Mouse (Mus musculus) G1E (cell line): ENCODE results near the gene Ywhaq. TPM values are rescaled to one million over a fixed set of nuclear protein-coding genes. Genes with fewer than 3 reads are reported as not detected.

Experiments
- ATAC-seq: 2 replicates; pipeline ENCODE4 v1.8.0; 2016; ENCODE audit warnings: mild to moderate bottlenecking; ENCODE audit not compliant: insufficient number of reproducible peaks, poor library complexity, low FRiP score, severe bottlenecking; ENCODE audit errors: extremely low read depth
- DNase-seq: peaks from one replicate; pipeline ENCODE4 v3.0.0; 2012; ENCODE audit warnings: low spot score
- H3K27me3 ChIP-seq: 2 replicates; pipeline ENCODE4 v1.6.1; 2012; ENCODE audit warnings: mild to moderate bottlenecking, low read length, inconsistent platforms; ENCODE audit not compliant: insufficient read depth
- H3K36me3 ChIP-seq: replicated peaks from 2 replicates; pipeline ENCODE3; 2012; ENCODE audit warnings: mild to moderate bottlenecking, inconsistent platforms
- H3K4me1 ChIP-seq: 2 replicates; pipeline ENCODE4 v1.6.1; 2012; ENCODE audit warnings: low read depth, low read length, inconsistent platforms, mixed read lengths; ENCODE audit not compliant: insufficient read depth
- H3K4me3 ChIP-seq: 2 replicates; pipeline ENCODE4 v1.5.1; 2012; ENCODE audit warnings: low read depth, mild to moderate bottlenecking, inconsistent platforms, low read length, moderate library complexity, mixed read lengths
- H3K9me3 ChIP-seq: replicated peaks from 2 replicates; pipeline ENCODE4 v1.6.1; 2012; ENCODE audit warnings: inconsistent platforms
- CTCF ChIP-seq: IDR thresholded peaks from 2 replicates; pipeline ENCODE4 v1.5.1; 2012; ENCODE audit warnings: low read depth, low read length, inconsistent platforms, mixed read lengths
- GATA1 ChIP-seq: IDR thresholded peaks from 2 replicates; pipeline ENCODE4 v1.6.1; 2012; ENCODE audit warnings: borderline replicate concordance, low read length, inconsistent platforms, mixed read lengths
- GATA2 ChIP-seq: IDR thresholded peaks from 2 replicates; pipeline ENCODE4 v1.6.1; 2012; ENCODE audit warnings: low read depth, low read length, inconsistent platforms, borderline replicate concordance
- POLR2AphosphoS5 ChIP-seq: IDR thresholded peaks from 2 replicates; pipeline ENCODE4 v1.6.1; 2012; ENCODE audit warnings: low read depth, low read length, inconsistent platforms; ENCODE audit not compliant: insufficient replicate concordance
- TAL1 ChIP-seq: conservative IDR thresholded peaks from 2 replicates; pipeline ENCODE4 v1.6.1; 2012; ENCODE audit warnings: low read depth, low read length, inconsistent platforms, mixed read lengths
- polyA plus RNA-seq: library from polyadenylated mRNA; stranded (reverse); fragments of >175 nt; gene quantifications from 2 replicates; pipeline ENCODE4 v1.2.3, GENCODE M21; 2012
- total RNA-seq, 2 experiments: library from RNA; stranded (forward) in 1 of 2; stranded (reverse) in 1 of 2; fragments of 200-1000 nt in 1 of 2; fragments of >200 nt in 1 of 2; fragmentation: Nextera tagmentation in 1 of 2; gene quantifications; 2 replicates each; pipeline ENCODE4 v1.2.3; 2014 to 2017

Gene Ywhaq
- total and polyA plus RNA-seq, 3 experiments, result 97.6 to 158 (median 157) TPM

DNA sequence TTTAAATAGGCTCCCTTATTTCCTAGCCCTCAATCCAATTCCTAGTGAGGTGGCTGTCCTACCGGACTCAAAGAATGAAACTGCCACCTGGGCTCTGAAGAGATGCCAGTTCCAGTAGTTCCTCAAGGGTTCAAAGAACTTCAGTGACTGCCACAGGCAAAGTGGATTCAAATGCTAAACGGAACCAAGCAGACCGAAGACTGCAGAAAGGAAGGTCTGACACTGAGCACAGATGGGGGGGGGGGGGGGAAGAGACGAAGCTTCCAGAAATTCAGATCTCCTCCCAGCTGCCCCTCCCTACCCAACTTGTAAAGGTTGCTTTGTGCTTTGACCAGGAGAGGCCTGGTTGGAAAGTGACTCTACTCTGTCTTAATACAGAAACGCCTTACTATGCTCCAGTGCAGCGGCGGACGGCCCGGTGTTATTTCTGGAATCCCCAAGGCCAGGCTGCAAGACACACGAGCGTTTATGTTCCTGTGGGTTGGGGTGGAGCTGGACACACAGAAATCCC is 1.2 kb upstream of the Ywhaq start:
- peaks cover 19% of the 10 kb centered on the region for H3K4me1 ChIP-seq
- no peak for TF ChIP-seq POLR2AphosphoS5
- TF ChIP-seq TAL1, result no peak
- TF ChIP-seq GATA1, result no peak
- TF ChIP-seq CTCF, result no peak
- no peak for TF ChIP-seq GATA2
- ATAC-seq (no peak), DNase-seq (no peak)
- no peaks in the 10 kb centered on the region for H3K9me3 ChIP-seq
- no peaks in the 10 kb centered on the region for H3K27me3 ChIP-seq
- H3K4me3 ChIP-seq, result no peak overlapping the region; the same call in 1 of the 2 replicates
- H3K36me3 ChIP-seq, result peaks cover 14% of the 10 kb centered on the region

DNA sequence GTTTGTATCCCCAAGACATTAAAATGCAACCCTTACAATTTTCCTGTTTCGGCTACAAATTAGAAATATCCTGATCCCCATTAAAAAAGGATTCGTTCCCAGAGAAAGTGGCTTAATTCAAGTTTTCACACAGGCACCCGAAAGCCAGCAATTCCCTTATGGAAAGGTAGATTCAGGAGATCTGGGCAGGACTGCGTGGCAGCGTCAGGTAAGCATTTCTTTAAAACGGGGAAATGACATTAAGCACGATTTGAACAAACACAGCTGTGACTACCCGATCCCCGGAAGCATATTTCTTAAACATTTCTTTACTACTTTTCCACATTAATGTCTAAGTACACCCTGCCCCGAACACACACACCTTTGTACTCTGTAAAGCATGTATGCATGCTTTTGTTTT is 646 bp upstream of the Ywhaq start:
- no peak for ATAC-seq
- 0 out of 2 replicates have a peak, but pooled peaks cover 2% of the 10 kb centered on the region for H3K9me3 ChIP-seq
- H3K27me3 ChIP-seq, result no peaks in the 10 kb centered on the region
- H3K4me3 ChIP-seq, result peak overlapping the region; percentile 90
- DNase-seq, result no peak
- peaks cover 19% of the 10 kb centered on the region for H3K4me1 ChIP-seq
- TF ChIP-seq GATA1, result no peak
- no peak for TF ChIP-seq CTCF
- TF ChIP-seq POLR2AphosphoS5, result no peak
- no peak for TF ChIP-seq TAL1
- peaks cover 19% of the 10 kb centered on the region for H3K36me3 ChIP-seq

DNA sequence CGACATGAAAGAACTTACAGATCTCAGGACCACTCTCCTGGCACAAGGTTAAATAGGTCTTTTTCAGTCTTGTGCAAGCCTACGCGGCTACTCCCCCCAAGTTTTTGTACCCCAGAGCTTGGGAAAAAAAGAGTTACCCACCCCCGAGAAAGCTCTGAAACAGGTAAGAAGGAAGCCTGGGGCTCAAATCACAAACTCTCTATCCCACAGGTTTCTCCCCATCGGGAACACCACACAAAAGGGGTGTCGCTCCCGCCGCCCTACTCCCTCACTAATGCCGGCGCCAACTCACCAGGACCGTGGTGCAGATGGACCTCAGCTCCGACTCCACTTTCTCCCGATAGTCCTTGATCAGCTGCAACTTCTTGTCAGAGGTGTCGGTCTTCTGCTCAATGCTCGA is 931 bp downstream of the Ywhaq start:
- TF ChIP-seq TAL1, result no peak
- no peak for TF ChIP-seq CTCF
- TF ChIP-seq POLR2AphosphoS5, result no peak
- TF ChIP-seq GATA1, result no peak
- TF ChIP-seq GATA2, result no peak
- no peak for ATAC-seq
- no peaks in the 10 kb centered on the region for H3K27me3 ChIP-seq
- peaks cover 33% of the 10 kb centered on the region for H3K36me3 ChIP-seq
- no peak for DNase-seq
- H3K4me1 ChIP-seq, result peaks cover 24% of the 10 kb centered on the region
- H3K4me3 ChIP-seq, result peak overlapping the region; percentile 73
- H3K9me3 ChIP-seq, result 0 out of 2 replicates have a peak, but pooled peaks cover 2% of the 10 kb centered on the region

DNA sequence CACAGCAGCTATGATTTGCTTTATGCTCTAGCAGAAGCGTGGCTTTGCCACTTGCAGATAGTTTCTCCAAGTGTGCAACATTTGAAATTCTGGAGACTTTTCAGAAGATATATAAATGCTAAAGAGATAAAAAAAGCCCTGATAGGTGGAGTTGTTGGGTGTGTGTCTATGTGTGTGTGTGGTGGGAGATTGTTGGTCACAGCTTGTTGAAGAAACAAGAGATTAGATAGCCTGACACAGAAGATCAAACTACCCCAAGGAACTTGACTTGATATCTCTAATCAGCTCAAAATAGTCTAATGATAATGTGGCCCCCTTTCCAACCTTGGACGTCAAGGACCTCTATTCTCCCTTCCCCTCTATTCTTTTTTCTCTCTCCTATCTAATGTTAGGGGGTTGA is 6.8 kb downstream of the Ywhaq start:
- TF ChIP-seq TAL1, result no peak
- TF ChIP-seq GATA1, result no peak
- TF ChIP-seq POLR2AphosphoS5, result no peak
- TF ChIP-seq CTCF, result no peak
- no peak for TF ChIP-seq GATA2

DNA sequence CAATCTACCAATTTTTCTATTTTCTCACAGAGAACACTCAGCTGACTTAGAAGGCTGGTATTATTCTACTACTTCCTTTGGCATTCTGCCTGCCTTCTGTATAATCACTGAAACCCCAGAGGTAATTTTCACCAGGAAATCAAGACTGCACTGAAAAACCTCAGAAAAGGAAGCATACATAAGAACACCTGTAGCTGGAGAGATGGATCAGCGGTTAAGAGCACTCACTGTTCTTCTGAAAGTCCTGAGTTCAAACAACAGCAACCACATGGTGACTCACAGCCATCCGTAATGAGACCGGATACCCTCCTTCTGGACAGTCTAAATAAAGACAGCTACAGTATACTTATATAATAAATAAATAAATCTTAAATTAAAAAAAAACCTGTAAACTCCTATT is 7.8 kb downstream of the Ywhaq start:
- Histone ChIP-seq H3K27me3 (no peaks in the 10 kb centered on the region), H3K9me3 (0 out of 2 replicates have a peak, but pooled peaks cover 2% of the 10 kb centered on the region), H3K4me3 (no peak overlapping the region), H3K4me1 (peaks cover 20% of the 10 kb centered on the region), H3K36me3 (peaks cover 72% of the 10 kb centered on the region)
- ATAC-seq (no peak), DNase-seq (no peak)
- TF ChIP-seq CTCF (no peak), GATA2 (no peak), TAL1 (no peak), POLR2AphosphoS5 (no peak)

More for the DNA sequence above, 6.8 kb downstream of the Ywhaq start:
- peaks cover 26% of the 10 kb centered on the region for H3K4me1 ChIP-seq
- no peaks in the 10 kb centered on the region for H3K27me3 ChIP-seq
- no peak overlapping the region for H3K4me3 ChIP-seq
- no peak for DNase-seq
- ATAC-seq, result peak; percentile 22; the same call in 1 of the 2 replicates
- H3K36me3 ChIP-seq, result peaks cover 72% of the 10 kb centered on the region
- 0 out of 2 replicates have a peak, but pooled peaks cover 2% of the 10 kb centered on the region for H3K9me3 ChIP-seq

DNA sequence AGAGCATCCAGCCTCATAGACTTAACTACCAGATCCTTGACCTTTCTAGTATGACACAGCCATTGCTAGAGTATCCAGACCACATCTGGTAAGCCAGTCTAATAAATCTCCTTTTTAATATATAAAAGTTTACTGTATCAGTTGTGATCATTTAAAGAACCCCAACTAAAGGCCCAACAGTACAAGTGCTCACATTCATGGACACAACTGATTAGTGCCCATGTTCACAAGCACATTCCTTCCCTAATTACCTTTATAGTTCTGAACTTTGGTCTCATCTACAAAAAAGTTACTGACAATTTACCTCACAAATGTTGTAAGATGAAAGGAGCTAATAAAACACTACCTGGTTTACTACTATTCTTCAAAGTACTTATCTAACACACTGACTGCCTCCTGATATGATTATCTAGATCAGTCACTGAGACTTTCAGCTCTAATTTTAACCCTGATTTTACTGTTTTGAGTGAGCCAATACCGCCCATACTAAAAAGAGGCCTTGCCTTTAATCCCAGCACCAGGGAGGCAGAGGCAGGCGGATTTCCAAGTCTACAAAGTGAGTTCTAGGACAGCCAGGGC is 8.6 kb downstream of the Ywhaq start:
- DNase-seq, result no peak
- Histone ChIP-seq H3K4me3 (no peak overlapping the region), H3K4me1 (peaks cover 18% of the 10 kb centered on the region), H3K36me3 (peaks cover 66% of the 10 kb centered on the region), H3K9me3 (0 out of 2 replicates have a peak, but pooled peaks cover 2% of the 10 kb centered on the region), H3K27me3 (no peaks in the 10 kb centered on the region)
- no peak for TF ChIP-seq GATA2
- no peak for TF ChIP-seq CTCF
- TF ChIP-seq GATA1, result no peak
- TF ChIP-seq POLR2AphosphoS5, result no peak
- no peak for TF ChIP-seq TAL1
- no peak for ATAC-seq
